Mouse (Mus musculus) c-Kit-negative CD71-positive TER-119-positive erythroid progenitor cells, embryonic 14.5 days (primary cell): Measurements from ENCODE around the gene Slc26a8.

Experiments
- DNase-seq: peaks from one replicate; pipeline ENCODE4 v3.0.0-alpha.2; 2013; ENCODE audit warnings: low read depth, low spot score

Slc26a8 gene

GRCm38 (mm10) chr17:28640113-28640512, 49.9 kb downstream of the Slc26a8 start:
- no peak for DNase-seq

DNA sequence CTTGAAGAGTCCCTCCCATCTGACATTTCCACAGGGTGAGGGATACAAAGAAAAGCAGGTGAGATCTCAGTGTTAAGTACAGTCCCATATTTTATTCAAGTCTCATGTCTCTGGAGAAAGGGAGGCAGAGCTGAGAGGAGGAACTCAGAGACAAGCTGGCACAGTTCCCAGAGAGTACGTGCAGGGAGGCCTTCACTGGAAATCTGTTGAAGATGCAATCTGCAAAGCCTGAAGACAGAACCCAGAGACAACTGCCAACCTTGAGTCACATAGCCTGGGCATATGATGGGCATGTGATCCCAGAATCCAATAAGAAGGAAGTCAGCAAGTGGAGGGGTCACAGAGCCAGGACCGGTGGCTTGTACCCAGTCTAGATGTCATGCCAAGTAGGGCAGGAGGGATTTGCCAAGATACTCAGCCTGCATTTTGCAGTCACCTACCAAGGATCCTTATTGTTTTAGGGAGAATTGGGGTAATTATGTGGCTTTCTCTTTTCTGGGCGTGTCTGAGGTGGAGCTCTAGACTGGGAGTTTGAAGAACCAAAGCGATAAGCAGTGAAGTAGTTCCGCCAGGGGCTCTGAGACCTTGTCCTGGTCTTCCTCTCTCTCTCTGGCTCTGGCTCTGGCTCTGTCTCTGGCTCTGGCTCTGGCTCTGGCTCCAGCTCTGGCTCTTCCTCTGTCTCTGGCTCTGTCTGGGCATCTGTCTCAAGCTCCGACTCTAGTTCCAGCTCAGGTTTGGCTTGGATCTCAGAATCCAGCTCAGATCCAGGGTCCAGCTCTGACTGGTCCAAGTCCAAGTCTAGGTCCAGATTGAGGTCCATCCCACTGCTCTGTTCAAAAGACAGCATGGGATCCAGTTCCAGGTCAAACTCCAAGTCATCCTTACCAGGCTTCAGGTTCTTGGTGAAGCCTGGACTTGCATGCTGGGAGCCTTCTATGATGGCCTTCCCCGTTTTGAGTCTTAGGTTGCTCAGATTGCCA, 52.0 kb downstream of the Slc26a8 start:
- DNase-seq, result no peak

DNA sequence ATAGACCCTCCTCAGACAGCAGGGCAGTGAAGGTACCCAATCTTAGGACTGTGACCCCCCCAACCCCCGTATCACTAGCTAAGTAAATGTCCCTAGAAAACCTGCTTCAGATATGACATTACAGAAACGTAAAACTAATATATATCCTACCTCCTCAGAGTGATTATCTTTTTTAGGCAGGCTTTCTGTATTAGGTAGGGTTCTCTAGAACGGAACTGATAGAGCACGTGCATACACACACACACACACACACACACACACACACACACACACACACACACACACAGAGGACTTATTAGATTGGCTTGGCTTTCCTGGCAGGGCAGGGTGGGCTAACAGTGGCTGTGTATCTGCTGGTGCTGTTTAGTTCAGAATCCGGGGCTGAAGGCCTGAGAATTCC, 54.2 kb downstream of the Slc26a8 start:
- DNase-seq, result no peak

- DNase-seq, result no peak
These were observed 60.9 kb downstream of the Slc26a8 start for GRCm38 (mm10) chr17:28629125-28629524.

DNA sequence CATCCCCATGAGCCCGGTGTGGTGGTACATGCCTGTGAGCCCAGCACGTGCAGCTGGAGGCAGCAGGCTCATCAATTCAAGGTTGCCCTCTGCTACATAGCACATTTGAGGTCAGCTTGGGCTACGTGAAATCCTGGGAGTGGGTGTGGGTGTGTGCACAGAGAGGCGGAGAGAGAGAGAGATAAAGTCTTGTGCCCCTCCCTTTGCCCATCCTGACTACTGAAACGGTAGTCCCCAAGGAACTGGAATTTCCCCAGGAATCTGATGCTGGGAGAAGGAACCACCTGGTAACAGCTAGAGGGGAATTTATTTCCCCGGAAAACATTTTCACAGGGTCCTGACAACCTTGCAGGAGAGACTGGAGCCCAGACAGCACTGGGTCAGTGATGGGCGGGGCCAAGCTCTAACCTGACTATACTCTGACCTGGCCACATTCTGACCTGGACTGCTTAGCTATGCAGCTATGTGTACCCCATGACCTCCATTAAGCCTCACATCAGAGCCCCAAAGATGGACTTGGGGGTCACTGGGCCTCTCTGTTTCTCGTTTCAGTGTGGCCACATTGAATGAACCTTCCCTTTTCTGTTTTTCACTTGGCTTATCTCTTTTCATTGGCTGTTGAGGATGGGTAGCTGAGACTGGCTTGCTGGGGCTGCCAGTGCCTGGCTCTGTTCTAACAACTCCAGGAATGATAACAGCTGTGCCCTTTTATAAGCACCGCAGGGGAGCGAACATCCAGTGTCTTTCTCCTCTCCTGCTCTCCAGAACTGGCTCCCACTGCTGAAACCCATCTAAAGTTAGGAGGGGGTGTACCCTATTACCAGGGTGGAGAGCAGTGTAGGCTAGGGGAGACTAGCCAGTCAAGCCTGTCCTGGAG, 61.5 kb downstream of the Slc26a8 start:
- DNase-seq, result no peak

DNA sequence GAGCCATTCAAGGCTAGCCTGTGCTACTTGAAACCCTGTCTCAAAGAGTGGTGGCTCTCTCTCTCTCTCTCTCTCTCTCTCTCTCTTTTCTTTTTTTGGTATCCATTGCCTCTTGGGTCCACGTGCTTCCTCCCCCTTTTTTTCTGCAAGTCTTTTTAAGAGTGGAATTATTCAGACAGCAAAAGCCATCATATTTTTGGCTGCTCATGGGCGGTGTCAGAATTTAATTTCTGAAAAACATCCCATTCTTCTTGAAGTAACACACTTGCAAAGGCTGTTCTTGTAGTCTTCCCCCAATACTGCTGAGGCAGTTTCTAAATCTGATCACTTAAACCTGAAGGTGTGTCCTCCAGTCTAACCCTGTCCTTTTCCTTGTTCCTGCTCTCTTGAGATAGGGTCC, 63.1 kb downstream of the Slc26a8 start:
- no peak for DNase-seq

- no peak for DNase-seq
These were observed 64.7 kb downstream of the Slc26a8 start for GRCm38 (mm10) chr17:28625327-28625726.

- no peak for DNase-seq
These were observed 65.2 kb downstream of the Slc26a8 start for GRCm38 (mm10) chr17:28624841-28625240.

DNA sequence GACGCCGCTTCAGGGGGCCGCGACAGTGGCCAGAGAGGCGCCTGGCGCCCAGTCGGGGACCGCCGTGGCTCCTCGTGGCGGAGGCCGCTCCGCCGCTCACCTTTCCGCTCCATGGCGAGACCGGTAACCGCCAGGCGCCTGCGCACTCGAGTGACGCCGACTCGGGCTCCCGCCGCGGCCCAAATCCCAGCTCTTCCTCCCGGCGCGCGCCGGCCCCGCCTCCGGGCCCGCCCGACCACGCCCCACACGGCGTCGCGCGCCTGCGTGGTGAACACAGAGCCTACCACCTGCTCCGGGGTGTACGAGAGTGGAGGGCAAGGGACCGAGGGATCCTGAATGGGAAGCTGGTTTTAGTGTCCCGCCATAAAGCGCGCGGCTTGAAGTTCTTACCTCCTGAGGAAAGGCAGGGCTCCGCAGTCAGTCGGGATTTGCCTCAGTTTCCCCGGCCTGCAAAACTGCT, 67.7 kb downstream of the Slc26a8 start, which contains the start of gene Srpk1:
Srpk1 (minus strand) TSS at position 410 of the 460 bp plus-strand sequence.
- peak; percentile 80 for DNase-seq

GRCm38 (mm10) chr17:28621381-28622299, 68.4 kb downstream of the Slc26a8 start:
- peak; percentile 30 for DNase-seq

- no peak for DNase-seq
These were observed 71.3 kb downstream of the Slc26a8 start for GRCm38 (mm10) chr17:28618775-28619174.

DNA sequence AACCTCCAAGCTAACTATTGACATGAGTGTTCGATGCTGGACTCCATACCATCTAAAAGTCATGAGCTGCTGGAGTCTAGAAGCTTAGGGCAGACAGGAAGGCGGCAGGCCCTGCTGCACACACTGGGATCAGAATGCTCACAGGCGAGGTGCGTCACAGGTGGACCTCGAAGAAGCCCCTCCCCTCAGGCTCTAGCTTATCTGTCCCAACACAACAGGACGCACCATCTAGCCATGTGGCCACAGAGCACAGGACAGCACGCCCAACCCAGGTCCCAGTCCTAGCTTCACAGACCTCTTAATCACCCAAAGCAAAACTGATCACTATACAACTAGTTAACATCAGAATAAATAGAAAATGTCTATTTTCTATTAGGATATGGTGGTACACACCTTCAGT, 71.9 kb downstream of the Slc26a8 start:
- DNase-seq, result no peak

DNA sequence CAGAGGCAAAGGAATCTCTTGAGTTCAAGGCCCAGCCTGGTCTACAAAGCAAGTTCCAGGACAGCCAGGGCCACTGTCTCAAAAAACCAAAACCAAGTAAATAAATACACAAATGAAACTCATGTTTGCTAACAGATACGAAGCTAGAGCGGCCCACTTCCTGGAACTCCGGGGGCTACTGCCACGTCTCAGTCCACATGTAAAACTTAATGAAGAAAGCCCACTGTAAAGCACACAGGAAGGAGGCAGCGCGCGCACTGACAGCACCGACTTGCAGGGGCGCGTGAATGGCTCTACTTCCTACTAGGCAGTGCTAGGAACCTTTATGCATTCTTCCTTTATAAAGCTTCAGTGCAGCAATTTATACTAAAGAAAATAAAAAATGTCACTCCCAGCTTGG, 72.4 kb downstream of the Slc26a8 start:
- DNase-seq, result no peak

- no peak for DNase-seq
These were observed 74.7 kb downstream of the Slc26a8 start for GRCm38 (mm10) chr17:28615332-28615731.

DNA sequence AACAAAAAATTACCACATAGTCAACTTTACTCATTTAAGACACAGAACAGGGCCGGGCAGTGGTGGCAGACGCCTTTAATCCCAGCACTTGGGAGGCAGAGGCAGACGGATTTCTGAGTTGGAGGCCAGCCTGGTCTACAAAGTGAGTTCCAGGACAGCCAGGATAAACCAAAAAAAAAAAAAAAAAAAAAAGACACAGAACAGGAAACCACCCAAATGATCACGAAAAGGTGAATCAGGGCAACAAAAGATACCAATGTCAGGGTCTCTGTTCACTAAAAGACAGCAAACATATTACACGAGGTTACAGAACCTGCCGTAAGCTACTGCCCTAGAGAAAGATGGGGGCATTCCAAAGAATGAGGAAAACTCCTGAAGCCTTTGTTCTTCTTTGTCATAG, 76.9 kb downstream of the Slc26a8 start:
- DNase-seq, result no peak

GRCm38 (mm10) chr17:28612603-28613002, 77.4 kb downstream of the Slc26a8 start:
- DNase-seq, result no peak

DNA sequence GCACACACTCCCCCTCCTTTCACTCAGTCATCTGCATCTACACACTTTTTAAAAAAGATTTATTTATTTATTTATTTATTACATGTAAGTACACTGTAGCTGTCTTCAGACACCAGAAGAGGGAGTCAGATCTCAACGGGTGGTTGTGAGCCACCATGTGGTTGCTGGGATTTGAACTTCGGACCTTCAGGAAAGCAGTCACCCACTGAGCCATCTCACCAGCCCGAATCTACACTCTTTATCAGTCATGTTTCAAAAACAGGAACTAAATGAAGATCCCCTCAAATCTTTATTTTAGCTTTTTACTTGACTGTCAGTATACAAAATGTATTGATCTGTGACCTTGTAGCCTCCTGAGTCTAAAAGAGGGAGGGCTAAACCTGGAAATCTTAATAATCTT, 80.5 kb downstream of the Slc26a8 start:
- no peak for DNase-seq

DNA sequence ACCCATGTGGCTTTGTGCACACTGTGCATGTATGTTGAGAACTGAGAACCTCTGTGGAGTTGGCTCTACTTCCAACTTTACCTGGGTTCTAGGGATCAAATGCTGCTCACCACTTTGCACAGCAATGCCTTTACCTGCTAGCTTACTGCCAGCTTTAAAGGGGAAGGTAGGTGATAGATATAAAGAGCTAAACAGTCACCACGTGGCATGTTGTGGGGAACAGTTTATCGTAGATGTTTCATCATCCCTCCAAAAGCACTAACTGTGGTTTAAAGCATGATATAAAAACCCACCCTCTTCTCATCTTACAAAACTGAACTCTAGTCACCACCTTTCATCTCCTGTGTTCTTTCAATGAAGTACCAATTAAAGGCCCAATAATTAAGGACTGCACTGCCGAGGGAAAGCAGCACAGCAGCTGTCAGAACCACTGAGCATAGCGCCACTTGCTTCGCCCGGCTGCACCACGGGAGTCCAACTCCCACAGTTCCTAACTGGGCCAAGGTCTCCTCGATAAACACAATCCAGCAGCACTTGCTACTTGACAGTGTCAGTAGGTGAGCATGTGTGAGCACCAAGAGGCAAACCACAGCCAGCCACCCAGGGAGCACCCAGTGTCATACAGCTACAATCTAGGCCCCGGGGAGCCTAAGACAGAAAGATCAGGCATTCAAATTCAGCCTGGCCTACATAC, 88.3 kb downstream of the Slc26a8 start:
- no peak for DNase-seq

GRCm38 (mm10) chr17:28600780-28601179, 89.3 kb downstream of the Slc26a8 start:
- no peak for DNase-seq

- DNase-seq, result no peak
These were observed 96.1 kb downstream of the Slc26a8 start for GRCm38 (mm10) chr17:28593965-28594364.
